Mouse (Mus musculus): ENCODE measurements around the gene Dnttip1.
"Not testable (repeated sequence)": the region's sequence is repeated elsewhere in the genome, so short reads cannot be mapped to it uniquely, and the experiment has no call there.

DNA sequence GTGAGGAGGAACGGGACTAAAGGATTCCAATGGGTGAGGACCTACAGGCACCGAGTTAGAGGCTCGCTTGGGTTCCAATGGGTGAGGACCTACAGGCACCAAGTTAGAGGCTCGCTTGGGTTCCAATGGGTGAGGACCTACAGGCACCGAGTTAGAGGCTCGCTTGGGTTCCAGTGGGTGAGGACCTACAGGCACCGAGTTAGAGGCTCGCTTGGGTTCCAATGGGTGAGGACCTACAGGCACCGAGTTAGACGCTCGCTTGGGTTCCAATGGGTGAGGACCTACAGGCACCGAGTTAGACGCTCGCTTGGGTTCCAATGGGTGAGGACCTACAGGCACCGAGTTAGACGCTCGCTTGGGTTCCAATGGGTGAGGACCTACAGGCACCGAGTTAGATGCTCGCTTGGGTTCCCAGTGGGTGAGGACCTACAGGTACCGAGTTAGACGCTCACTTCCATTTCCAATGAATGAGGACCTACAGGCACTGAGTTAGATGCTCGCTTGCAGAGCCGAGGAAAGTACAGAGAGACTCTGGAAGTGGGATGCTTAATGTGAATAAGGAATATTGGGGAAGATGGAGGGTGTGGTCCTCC is 29.5 kb upstream of the Dnttip1 start:
- not testable (repeated sequence) for TF ChIP-seq POLR2A (IDR thresholded peaks at IDR 0.05; ENCODE audit: borderline replicate concordance, low read depth, low read length); CTCF (IDR thresholded peaks at IDR 0.05; ENCODE audit: low read depth, low read length)
